Mouse (Mus musculus) heart, postnatal 14 days (tissue): ENCODE data around the gene Rara. TPM values are rescaled to one million over a fixed set of nuclear protein-coding genes. Genes with fewer than 3 reads are reported as not detected.
"Not testable (repeated sequence)": the region's sequence is repeated elsewhere in the genome, so short reads cannot be mapped to it uniquely, and the experiment has no call there.

Experiments
- DNase-seq, 2 experiments: peaks; one replicate each; pipeline ENCODE4 v3.0.0; 2021 to 2022
- intact Hi-C: fragments of 180-260 bp; cut with DNase I; formaldehyde crosslinking; loops from one replicate; pipeline ENCODE4 v1.15.1; 2025
- total RNA-seq, 2 experiments: library from RNA; stranded (reverse); gene quantifications; 2 replicates each; pipeline ENCODE4 v1.2.3; 2021

The Rara gene
- total RNA-seq, 2 experiments from 2014 or later, result 17.9 to 21.6 TPM

GRCm38 (mm10) chr11:98921813-98922212, 5.8 kb upstream of the Rara start:
- DNase-seq, result peak; percentile 69 to 75
- intact Hi-C loops, result loop anchor here (1.0 to 5.0 kb wide), 2 partner anchors 50 to 115 kb away; no protein-coding TSS in a partner anchor

- peak; percentile 74 to 80 for DNase-seq
- intact Hi-C loops, result loop anchor here (1.0 to 5.0 kb wide), 2 partner anchors 50 to 115 kb away; no protein-coding TSS in a partner anchor
These were observed 5.3 kb upstream of the Rara start for GRCm38 (mm10) chr11:98922307-98922706.

- peak; percentile 37 to 51 for DNase-seq
- intact Hi-C loops, result loop anchor here (1.0 to 5.0 kb wide), 2 partner anchors 49 to 114 kb away; no protein-coding TSS in a partner anchor
These were observed 4.5 kb upstream of the Rara start for GRCm38 (mm10) chr11:98922851-98923711.

- peak; percentile 5 to 8 for DNase-seq
- intact Hi-C loops, result loop anchor here (5.0 kb wide), 1 partner anchor 113 kb away; no protein-coding TSS in a partner anchor
These were observed 2.9 kb upstream of the Rara start for GRCm38 (mm10) chr11:98924633-98925175.

- peak; percentile 24 to 61 for DNase-seq
- intact Hi-C loops, result no loop called here
These were observed 2.3 kb upstream of the Rara start for GRCm38 (mm10) chr11:98925265-98925721.

GRCm38 (mm10) chr11:98925868-98926311, 1.7 kb upstream of the Rara start:
- intact Hi-C loops, result no loop called here
- peak; percentile 30 to 53 for DNase-seq

- intact Hi-C loops, result no loop called here
- DNase-seq, result no peak
These were observed 1.1 kb upstream of the Rara start for GRCm38 (mm10) chr11:98926553-98926952.

GRCm38 (mm10) chr11:98928186-98928893, 722 bp downstream of the Rara start:
- DNase-seq, result peak; percentile 7 to 9
- intact Hi-C loops, result no loop called here

- intact Hi-C loops, result no loop called here
- peak; percentile 31 to 41 for DNase-seq
These were observed 1.9 kb downstream of the Rara start for GRCm38 (mm10) chr11:98929503-98929902.

- intact Hi-C loops, result no loop called here
- peak; percentile 44 to 67 for DNase-seq
These were observed 2.5 kb downstream of the Rara start for GRCm38 (mm10) chr11:98930127-98930601.

GRCm38 (mm10) chr11:98930773-98931512, 3.3 kb downstream of the Rara start:
- intact Hi-C loops, result no loop called here
- peak; percentile 51 to 62 for DNase-seq

GRCm38 (mm10) chr11:98931513-98932292, 4.1 kb downstream of the Rara start:
- intact Hi-C loops, result no loop called here
- peak; percentile 54 to 70 for DNase-seq

GRCm38 (mm10) chr11:98932293-98933091, 4.9 kb downstream of the Rara start:
- intact Hi-C loops, result no loop called here
- peak; percentile 44 to 56 for DNase-seq

GRCm38 (mm10) chr11:98933151-98933550, 5.5 kb downstream of the Rara start:
- intact Hi-C loops, result no loop called here
- DNase-seq, result peak; percentile 78 to 80

- not testable (repeated sequence) for DNase-seq
- intact Hi-C loops, result loop anchor here (2.0 kb wide), 1 partner anchor 37 kb away; no protein-coding TSS in a partner anchor
These were observed 6.2 kb downstream of the Rara start for GRCm38 (mm10) chr11:98933847-98934246.

GRCm38 (mm10) chr11:98934367-98934766, 6.7 kb downstream of the Rara start:
- intact Hi-C loops, result loop anchor here (2.0 kb wide), 1 partner anchor 36 kb away; no protein-coding TSS in a partner anchor
- no peak for DNase-seq

GRCm38 (mm10) chr11:98935123-98935522, 7.5 kb downstream of the Rara start:
- no peak for DNase-seq
- intact Hi-C loops, result loop anchor here (2.0 kb wide), 1 partner anchor 36 kb away; no protein-coding TSS in a partner anchor

- intact Hi-C loops, result no loop called here
These were observed 8.6 kb downstream of the Rara start for GRCm38 (mm10) chr11:98936170-98936569.

More at GRCm38 (mm10) chr11:98936170-98936569, 8.6 kb downstream of the Rara start:
- peak; percentile 84 to 87 for DNase-seq
